Mouse (Mus musculus) lung, embryonic 14.5 days (tissue): Measurements from ENCODE around the gene Mrvi1. TPM values are rescaled to one million over a fixed set of nuclear protein-coding genes. Genes with fewer than 3 reads are reported as not detected.

Experiments
- ATAC-seq: fragments of 200-750 bp; cut with Nextera tagmentation; 2 replicates; pipeline ENCODE4 v1.8.0; 2017; ENCODE audit warnings: mild to moderate bottlenecking, moderate TSS enrichment, moderate library complexity; ENCODE audit not compliant: insufficient read depth
- DNase-seq: peaks from one replicate; pipeline ENCODE4 v3.0.0-alpha.2; 2015
- H3K27ac ChIP-seq: fragments of 300-500 bp; sonication (generic); 2 replicates; pipeline ENCODE4 v1.5.1; 2014; ENCODE audit warnings: low read depth, mild to moderate bottlenecking, moderate library complexity
- H3K27me3 ChIP-seq: fragments of 300-500 bp; sonication (generic); 2 replicates; pipeline ENCODE4 v1.6.1; 2014; ENCODE audit warnings: low read length, control low read depth; ENCODE audit not compliant: insufficient read depth
- H3K36me3 ChIP-seq: fragments of 300-500 bp; sonication (generic); 2 replicates; pipeline ENCODE4 v1.6.1; 2014; ENCODE audit warnings: control low read depth; ENCODE audit not compliant: insufficient read depth
- H3K4me1 ChIP-seq: fragments of 300-500 bp; sonication (generic); 2 replicates; pipeline ENCODE4 v1.6.1; 2014; ENCODE audit warnings: antibody characterized with exemption, control low read depth; ENCODE audit not compliant: insufficient read depth
- H3K4me2 ChIP-seq: fragments of 300-500 bp; sonication (generic); 2 replicates; pipeline ENCODE4 v1.6.1; 2014; ENCODE audit warnings: mild to moderate bottlenecking
- H3K4me3 ChIP-seq: fragments of 300-500 bp; sonication (generic); 2 replicates; pipeline ENCODE4 v1.5.1; 2014; ENCODE audit warnings: low read depth, low read length
- H3K9ac ChIP-seq: fragments of 300-500 bp; sonication (generic); 2 replicates; pipeline ENCODE4 v1.6.1; 2014
- H3K9me3 ChIP-seq: fragments of 300-500 bp; sonication (generic); 2 replicates; pipeline ENCODE4 v1.6.1; 2016; ENCODE audit warnings: low read depth, low read length, control low read depth
- CTCF ChIP-seq: IDR thresholded peaks from 2 replicates; pipeline ENCODE4 v1.5.1; 2016; ENCODE audit warnings: antibody characterized with exemption, low read depth
- WGBS: fragments of 180-500 bp; shearing (Covaris S2); extraction: QIAGEN DNeasy Blood & Tissue Kit; methylation state at CpG from one replicate; pipeline ENCODE4 v1.1.7; 2014; 5-methylcytosine and 5-hydroxymethylcytosine counted together
- polyA plus RNA-seq: library from polyadenylated mRNA; unstranded; fragments of >200 nt; fragmentation: Nextera tagmentation; extraction: Ambion mirVana; gene quantifications from 2 replicates; pipeline ENCODE4 v1.2.1, GENCODE M21; 2014

Gene Mrvi1
- polyA plus RNA-seq, 1 experiment from 2014 or later: 15.8 TPM

GRCm38 (mm10) chr7:110862751-110863289, 119.4 kb downstream of the Mrvi1 start, which contains the start of gene Lyve1:
Lyve1 (minus strand) TSS chr7:110863239.
- H3K4me3 ChIP-seq: no peak within 1 kb of the TSS; the same call in 1 of the 2 replicates
- H3K9ac ChIP-seq: no peak within 1 kb of the TSS
- H3K9me3 ChIP-seq: no peaks in the 10 kb centered on the region
- peaks cover 9% of the 10 kb centered on the region; the same call in 1 of the 2 replicates for H3K4me1 ChIP-seq
- DNase-seq: no peak
- H3K27ac ChIP-seq: peak within 1 kb of the TSS; percentile 58; the same call in 1 of the 2 replicates
- WGBS: 62% methylated on average over 12 of the region's 12 CpGs
- peak within 1 kb of the TSS; percentile 38; the same call in 1 of the 2 replicates for H3K4me2 ChIP-seq
- ATAC-seq: no peak
- no peaks in the 10 kb centered on the region for H3K36me3 ChIP-seq
- no peaks in the 10 kb centered on the region for H3K27me3 ChIP-seq
- TF ChIP-seq CTCF: no peak

GRCm38 (mm10) chr7:110860129-110860528, 122.1 kb downstream of the Mrvi1 start:
- peak overlapping the region; percentile 47; the same call in 1 of the 2 replicates for H3K27ac ChIP-seq

GRCm38 (mm10) chr7:110855604-110856003, 126.7 kb downstream of the Mrvi1 start:
- no peaks in the 10 kb centered on the region for H3K27me3 ChIP-seq
- H3K9ac ChIP-seq: no peak overlapping the region
- no peaks in the 10 kb centered on the region for H3K9me3 ChIP-seq
- no peak overlapping the region for H3K4me3 ChIP-seq
- ATAC-seq (no peak), DNase-seq (no peak)
- H3K36me3 ChIP-seq: no peaks in the 10 kb centered on the region
- 59% methylated on average over 1 of the region's 1 CpGs for WGBS
- H3K27ac ChIP-seq: no peak overlapping the region
- no peaks in the 10 kb centered on the region; the same call in 1 of the 2 replicates for H3K4me1 ChIP-seq
- no peak for TF ChIP-seq CTCF
- H3K4me2 ChIP-seq: no peak overlapping the region

More at GRCm38 (mm10) chr7:110860129-110860528, 122.1 kb downstream of the Mrvi1 start:
- Histone ChIP-seq H3K4me1 (peaks cover 7% of the 10 kb centered on the region; the same call in 1 of the 2 replicates), H3K4me2 (peak overlapping the region; percentile 16; the same call in 1 of the 2 replicates), H3K9ac (no peak overlapping the region), H3K27me3 (no peaks in the 10 kb centered on the region), H3K9me3 (no peaks in the 10 kb centered on the region), H3K4me3 (no peak overlapping the region), H3K36me3 (no peaks in the 10 kb centered on the region)
- no peak for TF ChIP-seq CTCF
- 36% methylated on average over 5 of the region's 5 CpGs for WGBS
- DNase-seq: peak; percentile 63
- 0 out of 2 replicates have a peak, but pooled peaks have one; percentile 9 for ATAC-seq

GRCm38 (mm10) chr7:110854927-110855546, 127.2 kb downstream of the Mrvi1 start:
- TF ChIP-seq CTCF: no peak
- 52% methylated on average over 8 of the region's 8 CpGs for WGBS
- H3K36me3 ChIP-seq: no peaks in the 10 kb centered on the region
- H3K27me3 ChIP-seq: no peaks in the 10 kb centered on the region
- H3K9me3 ChIP-seq: no peaks in the 10 kb centered on the region
- H3K4me3 ChIP-seq: no peak overlapping the region
- ATAC-seq (no peak), DNase-seq (peak; percentile 72)
- H3K4me2 ChIP-seq: no peak overlapping the region
- H3K9ac ChIP-seq: no peak overlapping the region
- H3K27ac ChIP-seq: no peak overlapping the region
- no peaks in the 10 kb centered on the region; the same call in 1 of the 2 replicates for H3K4me1 ChIP-seq

- no peak overlapping the region for H3K4me2 ChIP-seq
- H3K27me3 ChIP-seq: no peaks in the 10 kb centered on the region
- no peaks in the 10 kb centered on the region for H3K9me3 ChIP-seq
- DNase-seq (no peak), ATAC-seq (no peak)
- 42% methylated on average over 3 of the region's 3 CpGs for WGBS
- no peak overlapping the region for H3K27ac ChIP-seq
- H3K4me1 ChIP-seq: no peaks in the 10 kb centered on the region; the same call in 1 of the 2 replicates
- no peak overlapping the region for H3K4me3 ChIP-seq
- TF ChIP-seq CTCF: no peak
- no peaks in the 10 kb centered on the region for H3K36me3 ChIP-seq
- no peak overlapping the region for H3K9ac ChIP-seq
These were observed 127.7 kb downstream of the Mrvi1 start for GRCm38 (mm10) chr7:110854519-110854918.

GRCm38 (mm10) chr7:110853611-110854010, 128.7 kb downstream of the Mrvi1 start:
- no peak overlapping the region for H3K4me2 ChIP-seq
- H3K4me3 ChIP-seq: no peak overlapping the region
- H3K9me3 ChIP-seq: no peaks in the 10 kb centered on the region
- WGBS: 36% methylated on average over 10 of the region's 10 CpGs
- no peaks in the 10 kb centered on the region; the same call in 1 of the 2 replicates for H3K4me1 ChIP-seq
- no peak for DNase-seq
- H3K9ac ChIP-seq: no peak overlapping the region
- H3K27me3 ChIP-seq: no peaks in the 10 kb centered on the region
- no peak overlapping the region for H3K27ac ChIP-seq
- no peak for ATAC-seq
- TF ChIP-seq CTCF: no peak
- no peaks in the 10 kb centered on the region for H3K36me3 ChIP-seq

GRCm38 (mm10) chr7:110851541-110852203, 130.6 kb downstream of the Mrvi1 start:
- Histone ChIP-seq H3K9ac (no peak overlapping the region), H3K9me3 (no peaks in the 10 kb centered on the region), H3K4me2 (no peak overlapping the region), H3K27me3 (no peaks in the 10 kb centered on the region), H3K4me1 (no peaks in the 10 kb centered on the region; the same call in 1 of the 2 replicates), H3K27ac (peak overlapping the region; percentile 25; the same call in 1 of the 2 replicates), H3K36me3 (no peaks in the 10 kb centered on the region), H3K4me3 (no peak overlapping the region)
- WGBS: 57% methylated on average over 7 of the region's 7 CpGs
- ATAC-seq (no peak), DNase-seq (no peak)
- TF ChIP-seq CTCF: no peak
